Comparison of ENCODE assay signal across 18 mouse cellular contexts in genomic region chr9:67028133-67028724, GRCm38 (mm10).
"Had no signal": no experiment of that assay in that cellular context is flagged by ENCODE, and none has a peak within 500 bp of the region (broad histone marks: within the 10 kb centered on the region; RNA-seq: fewer than 3 reads in every experiment).

No protein-coding gene starts in this region.

- DNase-seq: kidney, adult 2 months; kidney, postnatal 25 days; layer of hippocampus, adult 9-11 months; liver; lung, embryonic 14.5 days; midbrain, embryonic 14.5 days; thymus, adult 2 months; thymus, postnatal 14 days; thymus, postnatal 4 days had no signal

- H3K4me3 ChIP-seq: layer of hippocampus, adult 2 months; limb, embryonic 10.5 days; limb, embryonic 13.5 days; neural tube, embryonic 13.5 days had no signal

- H3K9ac ChIP-seq: limb, embryonic 13.5 days; liver, embryonic 14.5 days; lung, embryonic 14.5 days; neural tube, embryonic 13.5 days had no signal

- H3K27me3 ChIP-seq: limb, embryonic 13.5 days; neural tube, embryonic 13.5 days had no signal

- H3K9me3 ChIP-seq: limb, embryonic 10.5 days; limb, embryonic 13.5 days; neural tube, embryonic 13.5 days had no signal

- ATAC-seq: intestine, postnatal 0 days had no signal

- H3K27ac ChIP-seq: kidney, postnatal 0 days; layer of hippocampus, adult 2 months; limb, embryonic 10.5 days; limb, embryonic 13.5 days; neural tube, embryonic 13.5 days; stomach, postnatal 0 days had no signal

- H3K4me2 ChIP-seq: limb, embryonic 13.5 days; lung, embryonic 14.5 days; midbrain, embryonic 11.5 days; neural tube, embryonic 13.5 days had no signal

- H3K4me1 ChIP-seq: limb, embryonic 10.5 days; limb, embryonic 13.5 days had no signal
